Comparison of ENCODE assay signal across 15 mouse cellular contexts in the genomic region with DNA sequence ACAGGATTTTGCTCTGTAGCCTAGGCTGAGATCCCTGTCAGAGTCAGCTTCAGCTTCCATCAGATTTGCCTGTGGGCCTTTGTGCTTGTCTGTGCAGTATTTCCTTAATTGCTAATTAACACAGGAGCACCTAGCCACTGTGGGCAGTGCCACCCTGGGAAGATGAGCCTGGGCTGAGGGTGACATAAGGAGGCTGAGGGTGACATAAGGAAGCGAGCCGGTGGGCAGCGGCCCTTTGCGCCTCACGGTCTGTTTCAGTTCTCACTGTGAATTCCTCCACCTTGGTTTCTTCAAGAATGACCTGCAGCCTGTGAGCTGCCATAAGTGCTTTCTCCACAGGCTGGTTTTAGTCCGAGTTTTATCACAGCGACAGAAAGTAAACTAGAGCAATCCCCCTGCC.
"Had no signal": no experiment of that assay in that cellular context is flagged by ENCODE, and none has a peak within 500 bp of the region (broad histone marks: within the 10 kb centered on the region; RNA-seq: fewer than 3 reads in every experiment).

No protein-coding gene starts in this region.

- H3K36me3 ChIP-seq: liver, embryonic 15.5 days; lung, embryonic 15.5 days; midbrain, embryonic 13.5 days; midbrain, embryonic 15.5 days; neural tube, embryonic 12.5 days had no signal

- ATAC-seq: liver, postnatal 0 days; midbrain, embryonic 13.5 days; midbrain, embryonic 15.5 days had no signal

- H3K9ac ChIP-seq: liver, embryonic 15.5 days; liver, postnatal 0 days; lung, embryonic 15.5 days; midbrain, embryonic 13.5 days; midbrain, embryonic 15.5 days; neural tube, embryonic 12.5 days had no signal

- DNase-seq: liver, postnatal 0 days; lung, adult 2 months; lung, postnatal 10 days; lung, postnatal 36 days; right cerebral cortex, postnatal 14 days; thymus, adult 18-20 months; thymus, postnatal 14 days; thymus, postnatal 36 days had no signal

- H3K4me3 ChIP-seq: liver, embryonic 15.5 days; lung, embryonic 15.5 days; midbrain, embryonic 13.5 days; midbrain, embryonic 15.5 days; neural tube, embryonic 12.5 days had no signal

- H3K27me3 ChIP-seq: lung, embryonic 15.5 days; midbrain, embryonic 13.5 days; midbrain, embryonic 15.5 days; neural tube, embryonic 12.5 days had no signal

- H3K9me3 ChIP-seq: liver, embryonic 15.5 days; lung, embryonic 15.5 days; midbrain, embryonic 13.5 days; midbrain, embryonic 15.5 days; neural tube, embryonic 12.5 days had no signal

- H3K4me2 ChIP-seq: liver, embryonic 15.5 days; lung, embryonic 15.5 days; midbrain, embryonic 11.5 days; midbrain, embryonic 13.5 days; midbrain, embryonic 15.5 days; neural tube, embryonic 12.5 days had no signal

- H3K27ac ChIP-seq: liver, embryonic 15.5 days; lung, embryonic 15.5 days; macrophage; midbrain, embryonic 13.5 days; midbrain, embryonic 15.5 days; neural tube, embryonic 12.5 days had no signal

- H3K4me1 ChIP-seq: lung, embryonic 15.5 days; midbrain, embryonic 13.5 days; midbrain, embryonic 15.5 days; neural tube, embryonic 12.5 days had no signal
